Mouse (Mus musculus) lung, embryonic 15.5 days (tissue): Measurements from ENCODE around the gene Rnf34. TPM values are rescaled to one million over a fixed set of nuclear protein-coding genes. Genes with fewer than 3 reads are reported as not detected.

Experiments
- ATAC-seq: fragments of 200-750 bp; cut with Nextera tagmentation; 2 replicates; pipeline ENCODE4 v1.8.0; 2017; ENCODE audit warnings: moderate number of reproducible peaks, borderline replicate concordance; ENCODE audit not compliant: low FRiP score, low TSS enrichment; ENCODE audit errors: extremely low read depth
- H3K27ac ChIP-seq: fragments of 300-500 bp; sonication (generic); 2 replicates; pipeline ENCODE4 v1.5.1; 2015; ENCODE audit warnings: moderate library complexity, mild to moderate bottlenecking, inconsistent platforms
- H3K27me3 ChIP-seq: fragments of 300-500 bp; sonication (generic); 2 replicates; pipeline ENCODE4 v1.6.1; 2015; ENCODE audit warnings: inconsistent platforms
- H3K36me3 ChIP-seq: fragments of 300-500 bp; sonication (generic); 2 replicates; pipeline ENCODE4 v1.6.1; 2015; ENCODE audit warnings: inconsistent platforms
- H3K4me1 ChIP-seq: fragments of 300-500 bp; sonication (generic); 2 replicates; pipeline ENCODE4 v1.6.1; 2015; ENCODE audit warnings: inconsistent platforms
- H3K4me2 ChIP-seq: fragments of 300-500 bp; sonication (generic); 2 replicates; pipeline ENCODE4 v1.6.1; 2015; ENCODE audit warnings: inconsistent platforms, mild to moderate bottlenecking, moderate library complexity
- H3K4me3 ChIP-seq: fragments of 300-500 bp; sonication (generic); 2 replicates; pipeline ENCODE4 v1.5.1; 2015; ENCODE audit warnings: mild to moderate bottlenecking, inconsistent platforms
- H3K9ac ChIP-seq: fragments of 300-500 bp; sonication (generic); 2 replicates; pipeline ENCODE4 v1.6.1; 2015; ENCODE audit warnings: inconsistent platforms
- H3K9me3 ChIP-seq: fragments of 300-500 bp; sonication (generic); 2 replicates; pipeline ENCODE4 v1.6.1; 2016; ENCODE audit warnings: inconsistent platforms
- WGBS: fragments of 180-500 bp; shearing (Covaris S2); methylation state at CpG from one replicate; pipeline ENCODE4 v1.1.7; 2015; 5-methylcytosine and 5-hydroxymethylcytosine counted together
- polyA plus RNA-seq: library from polyadenylated mRNA; unstranded; fragments of >200 nt; fragmentation: Nextera tagmentation; extraction: Ambion mirVana; gene quantifications from 2 replicates; pipeline ENCODE4 v1.2.1, GENCODE M21; 2015

The Rnf34 gene
- polyA plus RNA-seq, 1 experiment from 2014 or later: 30.9 TPM

- WGBS: 58% methylated on average over 3 of the region's 3 CpGs
- Histone ChIP-seq H3K4me2 (no peak overlapping the region), H3K36me3 (peaks cover 46% of the 10 kb centered on the region), H3K27me3 (no peaks in the 10 kb centered on the region), H3K27ac (no peak overlapping the region), H3K4me1 (no peaks in the 10 kb centered on the region), H3K9ac (no peak overlapping the region), H3K9me3 (no peaks in the 10 kb centered on the region), H3K4me3 (no peak overlapping the region)
- no peak for ATAC-seq
Observed at GRCm38 (mm10) chr5:122876671-122877070, 26.8 kb downstream of the Rnf34 start.

GRCm38 (mm10) chr5:122880241-122880980 is 30.6 kb downstream of the Rnf34 start:
- Histone ChIP-seq H3K4me3 (no peak overlapping the region), H3K27me3 (no peaks in the 10 kb centered on the region), H3K4me1 (peaks cover 6% of the 10 kb centered on the region; the same call in 1 of the 2 replicates), H3K4me2 (no peak overlapping the region), H3K9me3 (no peaks in the 10 kb centered on the region), H3K9ac (no peak overlapping the region), H3K27ac (no peak overlapping the region), H3K36me3 (peaks cover 33% of the 10 kb centered on the region)
- no peak for ATAC-seq
- WGBS: 92% methylated on average over 37 of the region's 37 CpGs

- ATAC-seq: peak; percentile 20
- H3K9me3 ChIP-seq: no peaks in the 10 kb centered on the region
- WGBS: 49% methylated on average over 5 of the region's 5 CpGs
- no peak overlapping the region for H3K9ac ChIP-seq
- H3K4me3 ChIP-seq: no peak overlapping the region
- no peaks in the 10 kb centered on the region for H3K27me3 ChIP-seq
- no peak overlapping the region for H3K4me2 ChIP-seq
- peaks cover 12% of the 10 kb centered on the region; the same call in 1 of the 2 replicates for H3K4me1 ChIP-seq
- H3K36me3 ChIP-seq: peaks cover 30% of the 10 kb centered on the region
- H3K27ac ChIP-seq: no peak overlapping the region
Observed at GRCm38 (mm10) chr5:122881313-122881712, 31.5 kb downstream of the Rnf34 start.

GRCm38 (mm10) chr5:122882256-122883050 is 32.6 kb downstream of the Rnf34 start:
- ATAC-seq: no peak
- Histone ChIP-seq H3K27ac (no peak overlapping the region), H3K27me3 (no peaks in the 10 kb centered on the region), H3K9me3 (no peaks in the 10 kb centered on the region), H3K9ac (no peak overlapping the region), H3K4me2 (no peak overlapping the region), H3K4me3 (no peak overlapping the region), H3K4me1 (peaks cover 12% of the 10 kb centered on the region; the same call in 1 of the 2 replicates), H3K36me3 (peaks cover 26% of the 10 kb centered on the region)
- WGBS: 88% methylated on average over 18 of the region's 18 CpGs

- 75% methylated on average over 9 of the region's 9 CpGs for WGBS
- Histone ChIP-seq H3K36me3 (peaks cover 26% of the 10 kb centered on the region), H3K27ac (no peak overlapping the region), H3K9ac (no peak overlapping the region; the same call in 1 of the 2 replicates), H3K9me3 (no peaks in the 10 kb centered on the region), H3K27me3 (no peaks in the 10 kb centered on the region), H3K4me2 (no peak overlapping the region), H3K4me3 (no peak overlapping the region), H3K4me1 (peaks cover 12% of the 10 kb centered on the region; the same call in 1 of the 2 replicates)
- no peak for ATAC-seq
Observed at GRCm38 (mm10) chr5:122883237-122883636, 33.4 kb downstream of the Rnf34 start.

- H3K27me3 ChIP-seq: no peaks in the 10 kb centered on the region
- peaks cover 12% of the 10 kb centered on the region; the same call in 1 of the 2 replicates for H3K4me1 ChIP-seq
- no peak overlapping the region for H3K4me2 ChIP-seq
- WGBS: 50% methylated on average over 2 of the region's 2 CpGs
- H3K9ac ChIP-seq: no peak overlapping the region
- no peak overlapping the region for H3K4me3 ChIP-seq
- H3K9me3 ChIP-seq: no peaks in the 10 kb centered on the region
- peaks cover 26% of the 10 kb centered on the region for H3K36me3 ChIP-seq
- H3K27ac ChIP-seq: no peak overlapping the region
- ATAC-seq: no peak
Observed at GRCm38 (mm10) chr5:122883652-122884235, 33.9 kb downstream of the Rnf34 start.

- no peak for ATAC-seq
- no peak overlapping the region for H3K9ac ChIP-seq
- H3K4me3 ChIP-seq: no peak overlapping the region
- H3K27ac ChIP-seq: no peak overlapping the region
- no peaks in the 10 kb centered on the region for H3K9me3 ChIP-seq
- no peak overlapping the region for H3K4me2 ChIP-seq
- peaks cover 19% of the 10 kb centered on the region for H3K36me3 ChIP-seq
- WGBS: 68% methylated on average over 7 of the region's 7 CpGs
- H3K4me1 ChIP-seq: peaks cover 12% of the 10 kb centered on the region; the same call in 1 of the 2 replicates
- H3K27me3 ChIP-seq: no peaks in the 10 kb centered on the region
Observed at GRCm38 (mm10) chr5:122884594-122885348, 34.9 kb downstream of the Rnf34 start.

- no peaks in the 10 kb centered on the region for H3K27me3 ChIP-seq
- H3K9me3 ChIP-seq: no peaks in the 10 kb centered on the region
- no peak overlapping the region for H3K9ac ChIP-seq
- H3K36me3 ChIP-seq: peaks cover 6% of the 10 kb centered on the region; the same call in 1 of the 2 replicates
- WGBS: 85% methylated on average over 9 of the region's 9 CpGs
- H3K4me1 ChIP-seq: peaks cover 12% of the 10 kb centered on the region; the same call in 1 of the 2 replicates
- no peak overlapping the region for H3K4me3 ChIP-seq
- H3K27ac ChIP-seq: no peak overlapping the region
- no peak overlapping the region for H3K4me2 ChIP-seq
- ATAC-seq: no peak
Observed at GRCm38 (mm10) chr5:122887033-122887432, 37.2 kb downstream of the Rnf34 start.

GRCm38 (mm10) chr5:122887926-122888611 is 38.2 kb downstream of the Rnf34 start:
- H3K4me2 ChIP-seq: no peak overlapping the region
- H3K9ac ChIP-seq: no peak overlapping the region
- no peak for ATAC-seq
- H3K27me3 ChIP-seq: no peaks in the 10 kb centered on the region
- H3K27ac ChIP-seq: no peak overlapping the region
- no peaks in the 10 kb centered on the region for H3K36me3 ChIP-seq
- no peaks in the 10 kb centered on the region for H3K9me3 ChIP-seq
- peaks cover 12% of the 10 kb centered on the region; the same call in 1 of the 2 replicates for H3K4me1 ChIP-seq
- WGBS: 80% methylated on average over 8 of the region's 8 CpGs
- no peak overlapping the region for H3K4me3 ChIP-seq

GRCm38 (mm10) chr5:122888612-122889214 is 38.9 kb downstream of the Rnf34 start:
- ATAC-seq: no peak
- Histone ChIP-seq H3K4me1 (peaks cover 12% of the 10 kb centered on the region; the same call in 1 of the 2 replicates), H3K9ac (no peak overlapping the region), H3K36me3 (no peaks in the 10 kb centered on the region), H3K27ac (no peak overlapping the region), H3K9me3 (no peaks in the 10 kb centered on the region), H3K27me3 (no peaks in the 10 kb centered on the region), H3K4me3 (no peak overlapping the region), H3K4me2 (no peak overlapping the region)
- 87% methylated on average over 16 of the region's 16 CpGs for whole genome bisulfite sequencing
